Mouse (Mus musculus): ENCODE data around the gene Bnip2.

DNA sequence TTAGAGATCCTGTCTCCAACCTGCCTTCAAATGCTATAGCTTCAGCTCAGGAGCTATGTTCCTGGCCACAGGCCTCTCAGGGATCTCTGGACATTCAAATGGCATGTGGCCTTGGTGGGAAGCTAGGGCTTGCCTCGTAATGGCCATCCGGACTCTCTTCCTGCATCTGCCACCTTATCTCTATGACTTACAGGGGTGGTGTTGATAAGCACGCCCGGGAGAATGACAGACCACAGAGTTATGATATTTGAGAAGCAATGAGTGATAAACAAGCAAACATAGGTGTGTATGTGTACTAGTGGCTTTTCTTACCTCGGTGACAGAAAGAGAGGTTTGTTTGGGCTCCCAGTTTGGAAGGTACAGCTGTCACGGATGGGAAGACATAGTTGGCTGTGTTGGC lies 57.0 kb downstream of the Bnip2 start:
- TF ChIP-seq POLR2A (IDR thresholded peaks at IDR 0.05; ENCODE audit: insufficient read depth, low read length) (no peak), CTCF (IDR thresholded peaks at IDR 0.05; ENCODE audit: low read depth, low read length) (no peak), EP300 (IDR thresholded peaks at IDR 0.05; ENCODE audit: insufficient read depth, low read depth, low read length) (no peak)
